Mouse (Mus musculus): Measurements from ENCODE around the gene Tmprss6.

GRCm38 (mm10) chr15:78390855-78391254 lies 77.6 kb downstream of the Tmprss6 start:
- TF ChIP-seq GATA1 (IDR thresholded peaks at IDR 0.05; ENCODE audit: borderline replicate concordance, low read length) (no peak), FLI1 (IDR thresholded peaks at IDR 0.05; ENCODE audit: low read length) (no peak)
